In the genomic region with DNA sequence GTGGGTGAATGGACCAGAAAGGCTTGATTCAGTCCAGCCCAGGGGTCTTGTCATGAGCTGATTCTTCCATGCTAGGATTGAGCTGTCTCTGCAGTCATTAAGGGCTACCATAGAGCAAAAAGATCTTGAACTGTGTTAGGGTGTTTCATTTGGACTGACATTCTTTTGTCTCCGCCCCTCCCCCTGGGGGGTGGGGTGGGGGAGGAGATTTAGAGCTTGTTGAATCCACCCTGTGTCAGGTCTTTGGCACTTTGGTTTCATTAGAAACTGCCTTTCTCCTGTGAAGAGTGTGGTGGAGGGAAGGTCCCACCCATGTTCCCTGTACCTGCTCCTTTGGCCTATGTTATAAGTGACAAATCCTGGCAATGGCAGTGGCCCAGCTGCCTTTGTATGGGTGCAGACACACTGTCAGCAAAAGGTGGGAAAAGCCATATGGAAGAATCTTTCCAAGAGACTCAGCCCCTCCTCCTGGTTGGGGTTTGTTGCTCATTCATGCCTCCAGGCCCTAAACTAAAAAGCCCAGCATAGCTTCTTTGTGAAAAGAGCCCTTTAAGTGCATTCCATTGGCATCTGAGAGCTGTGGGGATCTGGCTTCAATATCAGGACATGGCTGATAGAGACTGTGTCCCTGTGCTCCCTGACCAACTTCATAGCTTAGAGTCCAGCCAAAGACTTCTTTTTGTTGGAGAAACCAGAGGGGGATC, we compare ENCODE assay signal across 17 mouse cellular contexts.
DNase-seq lines count a peak whose midpoint lies in the region; TF ChIP-seq lines count a peak whose summit lies in the region.
"Had no signal": no experiment of that assay in that cellular context is flagged by ENCODE, and none has a peak within 500 bp of the region (broad histone marks: within the 10 kb centered on the region; RNA-seq: fewer than 3 reads in every experiment).

No protein-coding gene starts in this region.

- peak overlapping the region; percentile 28 for H3K27ac ChIP-seq in liver, adult 2 months (replicated peaks; ENCODE audit: insufficient read depth, low read depth, low read length)
- H3K27ac ChIP-seq in embryonic facial prominence, embryonic 10.5 days (replicated peaks): peak overlapping the region; percentile 61
- H3K27ac ChIP-seq: gastrocnemius, adult 2 months; hindbrain, embryonic 12.5 days; limb, embryonic 15.5 days had no signal

- TF ChIP-seq CTCF in liver, adult 2 months (IDR thresholded peaks at IDR 0.05; ENCODE audit: low read depth, low read length): no peak

- H3K36me3 ChIP-seq in liver, adult 2 months (ENCODE audit: control insufficient read depth, insufficient read depth, low read length): no peaks in the 10 kb centered on the region; the same call in 1 of the 2 replicates
- H3K36me3 ChIP-seq in embryonic facial prominence, embryonic 10.5 days (replicated peaks): no peaks in the 10 kb centered on the region
- H3K36me3 ChIP-seq: hindbrain, embryonic 12.5 days; limb, embryonic 15.5 days had no signal

- peak; percentile 43 for DNase-seq in liver, adult 2 months (ENCODE audit: extremely low read depth, low read depth, low spot score)
- DNase-seq in liver (no peak), 3134 (ENCODE audit: extremely low read depth, insufficient read length, low spot score) (peak; percentile 45), ES-CJ7 (ENCODE audit: low read depth, low spot score) (peak; percentile 58)
- peak; percentile 49 for DNase-seq in embryonic facial prominence, embryonic 10.5 days (ENCODE audit: low spot score)
- DNase-seq in layer of hippocampus, adult 9-10 months (ENCODE audit: low spot score): no peak
- no peak for DNase-seq in cerebellum, postnatal 25 days
- DNase-seq: adrenal gland, postnatal 10 days; cerebellum, adult 8-10 months; gastrocnemius, adult 2 months; heart, adult 18-20 months; kidney, postnatal 10 days; layer of hippocampus, adult 9-11 months; lung, postnatal 14 days; right cerebral cortex, postnatal 4 days had no signal

- H3K4me1 ChIP-seq in liver, adult 2 months (ENCODE audit: control insufficient read depth, insufficient read depth, low read length): peaks cover 33% of the 10 kb centered on the region
- H3K4me1 ChIP-seq in embryonic facial prominence, embryonic 10.5 days: peaks cover 65% of the 10 kb centered on the region

- no peak overlapping the region for H3K4me3 ChIP-seq in liver, adult 2 months (ENCODE audit: insufficient read depth, low read depth, low read length)
- H3K4me3 ChIP-seq in embryonic facial prominence, embryonic 10.5 days: no peak overlapping the region
- H3K4me3 ChIP-seq: gastrocnemius, adult 2 months; hindbrain, embryonic 12.5 days; limb, embryonic 15.5 days had no signal

- H3K9ac ChIP-seq in liver, adult 2 months (ENCODE audit: low read depth, low read length): no peak overlapping the region
- H3K9ac ChIP-seq: hindbrain, embryonic 12.5 days; limb, embryonic 15.5 days had no signal

- peaks cover 43% of the 10 kb centered on the region for H3K79me2 ChIP-seq in liver, adult 2 months (ENCODE audit: control insufficient read depth, insufficient read depth, low read length)

- no peaks in the 10 kb centered on the region for H3K9me3 ChIP-seq in embryonic facial prominence, embryonic 10.5 days
- H3K9me3 ChIP-seq: hindbrain, embryonic 12.5 days; limb, embryonic 15.5 days had no signal

- no peak for TF ChIP-seq POLR2A in liver, adult 2 months (IDR thresholded peaks at IDR 0.05; ENCODE audit: extremely low read depth, insufficient read depth, low read length)

- 69% methylated on average over 1 of the region's 1 CpGs for WGBS in liver, adult 2 months
- 40% methylated on average over 1 of the region's 1 CpGs for WGBS in embryonic facial prominence, embryonic 10.5 days

- H3K27me3 ChIP-seq in liver, adult 2 months (ENCODE audit: control insufficient read depth, insufficient read depth, low read length): no peaks in the 10 kb centered on the region
- H3K27me3 ChIP-seq in embryonic facial prominence, embryonic 10.5 days (replicated peaks; ENCODE audit: low read depth, poor library complexity, severe bottlenecking): no peaks in the 10 kb centered on the region
- H3K27me3 ChIP-seq: hindbrain, embryonic 12.5 days; limb, embryonic 15.5 days had no signal

Comparison
In these comparisons a context has a peak if more than half of its experiments do, and no peak if none do; other contexts are left out.
1. DNase-seq: peak in liver, adult 2 months (single experiment), 3134 (single experiment), ES-CJ7 (single experiment) and embryonic facial prominence, embryonic 10.5 days (single experiment); none in liver (single experiment), layer of hippocampus, adult 9-10 months (single experiment) and cerebellum, postnatal 25 days (0 of 2).